Mouse (Mus musculus): ENCODE results near the gene Dgcr6. TPM values are rescaled to one million over a fixed set of nuclear protein-coding genes. Genes with fewer than 3 reads are reported as not detected.

Dgcr6 gene
- polyA plus RNA-seq, 1 experiment, result 315 TPM

- Histone ChIP-seq H3K27me3 (ENCODE audit: control insufficient read depth, insufficient read depth, low read length) (no peaks in the 10 kb centered on the region), H3K36me3 (ENCODE audit: control insufficient read depth, insufficient read depth, low read length) (peaks cover 1% of the 10 kb centered on the region; the same call in 1 of the 2 replicates), H3K4me1 (ENCODE audit: control insufficient read depth, insufficient read depth, low read length) (peaks cover 5% of the 10 kb centered on the region; the same call in 1 of the 2 replicates), H3K4me3 (ENCODE audit: control insufficient read depth, low read depth, low read length) (no peak overlapping the region), H3K27ac (ENCODE audit: control insufficient read depth, insufficient read depth, low read depth, low read length) (no peak overlapping the region)
- TF ChIP-seq CTCF (IDR thresholded peaks at IDR 0.05; ENCODE audit: control insufficient read depth, insufficient read depth, insufficient replicate concordance, low read depth, low read length) (no peak), POLR2A (IDR thresholded peaks at IDR 0.05; ENCODE audit: control insufficient read depth, low read depth, low read length) (no peak)
Observed at GRCm38 (mm10) chr16:18068653-18069376, 16.2 kb downstream of the Dgcr6 start.

GRCm38 (mm10) chr16:18070798-18071197 lies 18.1 kb downstream of the Dgcr6 start:
- no peaks in the 10 kb centered on the region for H3K27me3 ChIP-seq (ENCODE audit: control insufficient read depth, insufficient read depth, low read length)
- H3K4me1 ChIP-seq (ENCODE audit: control insufficient read depth, insufficient read depth, low read length), result peaks cover 3% of the 10 kb centered on the region; the same call in 1 of the 2 replicates
- H3K36me3 ChIP-seq (ENCODE audit: control insufficient read depth, insufficient read depth, low read length), result peaks cover 1% of the 10 kb centered on the region; the same call in 1 of the 2 replicates
- no peak overlapping the region for H3K4me3 ChIP-seq (ENCODE audit: control insufficient read depth, low read depth, low read length)
- TF ChIP-seq POLR2A (IDR thresholded peaks at IDR 0.05; ENCODE audit: control insufficient read depth, low read depth, low read length), result no peak
- TF ChIP-seq CTCF (IDR thresholded peaks at IDR 0.05; ENCODE audit: control insufficient read depth, insufficient read depth, insufficient replicate concordance, low read depth, low read length), result no peak
- no peak overlapping the region for H3K27ac ChIP-seq (ENCODE audit: control insufficient read depth, insufficient read depth, low read depth, low read length)

DNA sequence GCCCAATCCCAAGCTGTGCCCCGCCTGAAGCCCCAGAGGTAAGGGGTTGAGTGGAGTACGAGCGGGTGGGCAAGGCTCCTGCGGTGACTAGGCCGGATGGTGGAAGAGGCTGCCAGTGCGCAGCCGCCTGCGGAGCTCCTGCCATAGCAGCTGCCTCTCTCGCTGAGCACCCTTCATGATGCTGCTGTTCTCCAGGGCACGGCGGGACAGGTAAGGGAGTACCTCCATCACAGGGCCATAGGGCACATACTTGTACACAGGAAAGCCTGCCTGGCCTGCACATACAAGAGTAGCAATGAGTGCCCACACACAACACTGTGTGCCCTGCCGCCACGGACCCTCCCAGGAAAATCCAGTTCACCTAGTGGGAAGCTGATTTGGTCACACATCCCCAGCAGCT lies 19.4 kb downstream of the Dgcr6 start:
- H3K4me1 ChIP-seq (ENCODE audit: control insufficient read depth, insufficient read depth, low read length), result no peaks in the 10 kb centered on the region
- peaks cover 1% of the 10 kb centered on the region; the same call in 1 of the 2 replicates for H3K36me3 ChIP-seq (ENCODE audit: control insufficient read depth, insufficient read depth, low read length)
- H3K27ac ChIP-seq (ENCODE audit: control insufficient read depth, insufficient read depth, low read depth, low read length), result no peak overlapping the region
- TF ChIP-seq POLR2A (IDR thresholded peaks at IDR 0.05; ENCODE audit: control insufficient read depth, low read depth, low read length) (no peak), CTCF (IDR thresholded peaks at IDR 0.05; ENCODE audit: control insufficient read depth, insufficient read depth, insufficient replicate concordance, low read depth, low read length) (no peak)
- H3K4me3 ChIP-seq (ENCODE audit: control insufficient read depth, low read depth, low read length), result no peak overlapping the region
- no peaks in the 10 kb centered on the region for H3K27me3 ChIP-seq (ENCODE audit: control insufficient read depth, insufficient read depth, low read length)

DNA sequence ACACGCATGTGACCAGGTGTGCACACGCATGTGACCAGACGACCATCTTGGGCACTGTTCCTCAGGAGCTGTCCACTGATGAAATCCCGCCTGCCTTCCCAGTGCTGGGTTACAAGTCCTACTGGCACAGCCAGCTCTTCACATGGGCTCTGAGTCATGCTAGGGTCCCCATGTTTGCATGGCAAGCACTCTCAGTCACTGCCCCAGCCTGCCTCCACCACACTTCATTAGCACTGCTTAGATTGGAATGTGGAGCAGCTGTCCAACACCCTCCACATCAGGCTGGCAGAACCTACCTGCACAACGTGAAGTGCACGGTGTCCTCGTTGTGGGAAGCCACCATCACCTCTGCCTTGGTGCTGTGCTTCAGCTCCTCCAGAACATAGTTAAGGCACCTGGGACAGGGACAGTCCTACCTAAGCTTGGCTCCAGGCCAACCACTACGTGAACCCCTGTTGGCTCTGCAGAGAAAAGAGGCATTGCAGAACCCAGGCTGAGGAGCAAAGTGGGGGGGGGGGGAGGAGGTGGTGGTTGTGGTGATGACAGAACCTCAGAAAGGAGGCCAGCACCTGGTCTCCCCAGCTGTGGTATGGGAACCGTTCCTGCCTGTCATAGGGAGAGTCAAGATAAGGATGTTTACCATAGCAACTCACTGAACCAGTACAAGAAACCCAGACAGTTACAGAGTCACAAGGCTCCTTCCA lies 20.8 kb downstream of the Dgcr6 start:
- Histone ChIP-seq H3K36me3 (ENCODE audit: control insufficient read depth, insufficient read depth, low read length) (peaks cover 1% of the 10 kb centered on the region; the same call in 1 of the 2 replicates), H3K4me3 (ENCODE audit: control insufficient read depth, low read depth, low read length) (no peak overlapping the region), H3K4me1 (ENCODE audit: control insufficient read depth, insufficient read depth, low read length) (no peaks in the 10 kb centered on the region), H3K27ac (ENCODE audit: control insufficient read depth, insufficient read depth, low read depth, low read length) (no peak overlapping the region), H3K27me3 (ENCODE audit: control insufficient read depth, insufficient read depth, low read length) (no peaks in the 10 kb centered on the region)
- TF ChIP-seq CTCF (IDR thresholded peaks at IDR 0.05; ENCODE audit: control insufficient read depth, insufficient read depth, insufficient replicate concordance, low read depth, low read length), result no peak
- TF ChIP-seq POLR2A (IDR thresholded peaks at IDR 0.05; ENCODE audit: control insufficient read depth, low read depth, low read length), result no peak

DNA sequence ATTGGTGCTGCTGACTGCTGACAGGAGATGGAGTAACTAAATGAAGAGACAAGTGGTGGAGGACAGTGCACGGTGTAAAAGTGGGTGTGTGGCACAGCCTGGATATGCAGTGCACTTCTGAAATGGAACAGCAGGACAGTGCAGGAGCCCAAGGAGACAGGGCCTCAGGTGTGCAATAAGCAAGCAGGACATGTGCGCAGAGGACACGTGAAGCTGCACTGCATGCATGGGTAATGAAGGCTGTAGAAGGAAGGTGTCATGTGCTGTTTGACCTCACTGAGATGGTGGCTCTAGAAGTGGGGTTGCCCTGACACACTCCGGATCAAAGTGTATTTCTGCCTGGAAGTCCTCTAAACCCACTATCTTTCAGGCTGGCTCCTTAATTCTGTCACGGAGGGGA lies 22.0 kb downstream of the Dgcr6 start:
- Histone ChIP-seq H3K36me3 (ENCODE audit: control insufficient read depth, insufficient read depth, low read length) (no peaks in the 10 kb centered on the region), H3K4me3 (ENCODE audit: control insufficient read depth, low read depth, low read length) (no peak overlapping the region), H3K4me1 (ENCODE audit: control insufficient read depth, insufficient read depth, low read length) (no peaks in the 10 kb centered on the region), H3K27me3 (ENCODE audit: control insufficient read depth, insufficient read depth, low read length) (no peaks in the 10 kb centered on the region), H3K27ac (ENCODE audit: control insufficient read depth, insufficient read depth, low read depth, low read length) (no peak overlapping the region)
- TF ChIP-seq CTCF (IDR thresholded peaks at IDR 0.05; ENCODE audit: control insufficient read depth, insufficient read depth, insufficient replicate concordance, low read depth, low read length) (no peak), POLR2A (IDR thresholded peaks at IDR 0.05; ENCODE audit: control insufficient read depth, low read depth, low read length) (no peak)

GRCm38 (mm10) chr16:18075201-18075600 lies 22.5 kb downstream of the Dgcr6 start:
- no peaks in the 10 kb centered on the region for H3K36me3 ChIP-seq (ENCODE audit: control insufficient read depth, insufficient read depth, low read length)
- no peaks in the 10 kb centered on the region for H3K4me1 ChIP-seq (ENCODE audit: control insufficient read depth, insufficient read depth, low read length)
- H3K27ac ChIP-seq (ENCODE audit: control insufficient read depth, insufficient read depth, low read depth, low read length), result no peak overlapping the region
- no peak for TF ChIP-seq CTCF (IDR thresholded peaks at IDR 0.05; ENCODE audit: control insufficient read depth, insufficient read depth, insufficient replicate concordance, low read depth, low read length)
- TF ChIP-seq POLR2A (IDR thresholded peaks at IDR 0.05; ENCODE audit: control insufficient read depth, low read depth, low read length), result no peak
- H3K4me3 ChIP-seq (ENCODE audit: control insufficient read depth, low read depth, low read length), result no peak overlapping the region
- no peaks in the 10 kb centered on the region for H3K27me3 ChIP-seq (ENCODE audit: control insufficient read depth, insufficient read depth, low read length)

GRCm38 (mm10) chr16:18078314-18079015 lies 25.8 kb downstream of the Dgcr6 start:
- H3K27me3 ChIP-seq (ENCODE audit: control insufficient read depth, insufficient read depth, low read length), result no peaks in the 10 kb centered on the region
- TF ChIP-seq CTCF (IDR thresholded peaks at IDR 0.05; ENCODE audit: control insufficient read depth, insufficient read depth, insufficient replicate concordance, low read depth, low read length) (no peak), POLR2A (IDR thresholded peaks at IDR 0.05; ENCODE audit: control insufficient read depth, low read depth, low read length) (no peak)

More at GRCm38 (mm10) chr16:18078314-18079015, 25.8 kb downstream of the Dgcr6 start:
- Histone ChIP-seq H3K27ac (ENCODE audit: control insufficient read depth, insufficient read depth, low read depth, low read length) (no peak overlapping the region), H3K4me1 (ENCODE audit: control insufficient read depth, insufficient read depth, low read length) (no peaks in the 10 kb centered on the region; the same call in 1 of the 2 replicates), H3K4me3 (ENCODE audit: control insufficient read depth, low read depth, low read length) (no peak overlapping the region), H3K36me3 (ENCODE audit: control insufficient read depth, insufficient read depth, low read length) (no peaks in the 10 kb centered on the region)

Measured in testis, adult 2 months (tissue).